Mouse (Mus musculus): Measurements from ENCODE around the gene Relb. TPM values are rescaled to one million over a fixed set of nuclear protein-coding genes. Genes with fewer than 3 reads are reported as not detected.

The Relb gene
- polyA plus RNA-seq, 1 experiment from 2014 or later, result 6.6 TPM

- H3K27ac ChIP-seq (replicated peaks), result no peak within 1 kb of the TSS
- H3K27me3 ChIP-seq, result peaks cover 61% of the 10 kb centered on the region
- peak within 1 kb of the TSS; percentile 52 for H3K9ac ChIP-seq
- peaks cover 27% of the 10 kb centered on the region for H3K4me1 ChIP-seq (replicated peaks)
- H3K4me2 ChIP-seq, result peak within 1 kb of the TSS; percentile 54
- H3K9me3 ChIP-seq, result no peaks in the 10 kb centered on the region
- WGBS, result under 1% methylated on average over 56 of the region's 56 CpGs
- peak within 1 kb of the TSS; percentile 29 for H3K4me3 ChIP-seq
- peaks cover 30% of the 10 kb centered on the region for H3K36me3 ChIP-seq
- no peak for ATAC-seq (ENCODE audit: low read depth)
Observed at GRCm38 (mm10) chr7:19577141-19577852, 51.9 kb downstream of the Relb start, which contains the start of the genes Zfp296 and Gemin7. TSS of gene Zfp296 (plus strand) at chr7:19577287. TSS of gene Gemin7 (minus strand) at chr7:19577595.

- no peaks in the 10 kb centered on the region for H3K9me3 ChIP-seq
- no peak overlapping the region for H3K4me2 ChIP-seq
- H3K4me1 ChIP-seq (replicated peaks), result peaks cover 38% of the 10 kb centered on the region
- H3K36me3 ChIP-seq, result peaks cover 16% of the 10 kb centered on the region
- no peak for ATAC-seq (ENCODE audit: low read depth)
- peaks cover 61% of the 10 kb centered on the region for H3K27me3 ChIP-seq
- H3K9ac ChIP-seq, result no peak overlapping the region
- no peak overlapping the region for H3K4me3 ChIP-seq
- no peak overlapping the region for H3K27ac ChIP-seq (replicated peaks)
- 57% methylated on average over 3 of the region's 3 CpGs for WGBS
Observed at GRCm38 (mm10) chr7:19575559-19575958, 53.7 kb downstream of the Relb start.

- H3K27ac ChIP-seq (replicated peaks), result peak overlapping the region; percentile 79; the same call in 1 of the 2 replicates
- WGBS, result 26% methylated on average over 16 of the region's 16 CpGs
- H3K27me3 ChIP-seq, result peaks cover 43% of the 10 kb centered on the region
- H3K4me1 ChIP-seq (replicated peaks), result peaks cover 38% of the 10 kb centered on the region
- H3K36me3 ChIP-seq, result peaks cover 17% of the 10 kb centered on the region
- peak overlapping the region; percentile 67 for H3K4me3 ChIP-seq
- peak overlapping the region; percentile 78 for H3K4me2 ChIP-seq
- peak; percentile 37; the same call in 1 of the 2 replicates for ATAC-seq (ENCODE audit: low read depth)
- peak overlapping the region; percentile 84 for H3K9ac ChIP-seq
- H3K9me3 ChIP-seq, result no peaks in the 10 kb centered on the region
Observed at GRCm38 (mm10) chr7:19573776-19574140, 55.5 kb downstream of the Relb start.

GRCm38 (mm10) chr7:19572926-19573775 is 56.1 kb downstream of the Relb start:
- Histone ChIP-seq H3K27ac (replicated peaks) (peak overlapping the region; percentile 79), H3K4me1 (replicated peaks) (peaks cover 38% of the 10 kb centered on the region), H3K9me3 (no peaks in the 10 kb centered on the region), H3K4me2 (peak overlapping the region; percentile 78), H3K27me3 (peaks cover 37% of the 10 kb centered on the region), H3K9ac (peak overlapping the region; percentile 84), H3K4me3 (peak overlapping the region; percentile 67), H3K36me3 (peaks cover 22% of the 10 kb centered on the region)
- WGBS, result under 1% methylated on average over 52 of the region's 53 CpGs
- peak; percentile 82 for ATAC-seq (ENCODE audit: low read depth)

- H3K27ac ChIP-seq (replicated peaks), result no peak overlapping the region
- no peak overlapping the region for H3K4me2 ChIP-seq
- no peak overlapping the region for H3K9ac ChIP-seq
- peaks cover 39% of the 10 kb centered on the region for H3K36me3 ChIP-seq
- H3K4me3 ChIP-seq, result no peak overlapping the region
- no peaks in the 10 kb centered on the region for H3K9me3 ChIP-seq
- peaks cover 2% of the 10 kb centered on the region for H3K27me3 ChIP-seq
- no peak for ATAC-seq (ENCODE audit: low read depth)
- peaks cover 26% of the 10 kb centered on the region for H3K4me1 ChIP-seq (replicated peaks)
- WGBS, result 85% methylated on average over 3 of the region's 3 CpGs
Observed at GRCm38 (mm10) chr7:19569647-19570046, 59.6 kb downstream of the Relb start.

GRCm38 (mm10) chr7:19567426-19567825 is 61.8 kb downstream of the Relb start:
- ATAC-seq (ENCODE audit: low read depth), result no peak
- Histone ChIP-seq H3K9ac (no peak overlapping the region), H3K27me3 (no peaks in the 10 kb centered on the region), H3K36me3 (peaks cover 46% of the 10 kb centered on the region), H3K4me3 (no peak overlapping the region), H3K4me1 (replicated peaks) (peaks cover 24% of the 10 kb centered on the region), H3K9me3 (no peaks in the 10 kb centered on the region), H3K4me2 (no peak overlapping the region), H3K27ac (replicated peaks) (no peak overlapping the region)
- 96% methylated on average over 8 of the region's 8 CpGs for WGBS

- no peak for ATAC-seq (ENCODE audit: low read depth)
- Histone ChIP-seq H3K4me3 (no peak overlapping the region), H3K4me1 (replicated peaks) (peaks cover 18% of the 10 kb centered on the region), H3K36me3 (peaks cover 42% of the 10 kb centered on the region), H3K4me2 (no peak overlapping the region), H3K27ac (replicated peaks) (no peak overlapping the region), H3K9me3 (no peaks in the 10 kb centered on the region), H3K9ac (no peak overlapping the region), H3K27me3 (no peaks in the 10 kb centered on the region)
- WGBS, result 90% methylated on average over 2 of the region's 2 CpGs
Observed at GRCm38 (mm10) chr7:19565803-19566202, 63.4 kb downstream of the Relb start.

- H3K27me3 ChIP-seq, result no peaks in the 10 kb centered on the region
- H3K4me1 ChIP-seq (replicated peaks), result peaks cover 32% of the 10 kb centered on the region
- no peak overlapping the region for H3K9ac ChIP-seq
- no peak overlapping the region for H3K4me3 ChIP-seq
- H3K4me2 ChIP-seq, result no peak overlapping the region
- peaks cover 36% of the 10 kb centered on the region for H3K36me3 ChIP-seq
- no peaks in the 10 kb centered on the region for H3K9me3 ChIP-seq
- no peak overlapping the region for H3K27ac ChIP-seq (replicated peaks)
- ATAC-seq (ENCODE audit: low read depth), result no peak
- 92% methylated on average over 4 of the region's 4 CpGs for WGBS
Observed at GRCm38 (mm10) chr7:19564455-19564854, 64.8 kb downstream of the Relb start.

- H3K9ac ChIP-seq, result no peak overlapping the region
- no peaks in the 10 kb centered on the region for H3K27me3 ChIP-seq
- no peak overlapping the region for H3K4me3 ChIP-seq
- H3K27ac ChIP-seq (replicated peaks), result no peak overlapping the region
- H3K4me2 ChIP-seq, result peak overlapping the region; percentile 100; the same call in 1 of the 2 replicates
- H3K9me3 ChIP-seq, result no peaks in the 10 kb centered on the region
- ATAC-seq (ENCODE audit: low read depth), result no peak
- 94% methylated on average over 3 of the region's 3 CpGs for WGBS
- peaks cover 38% of the 10 kb centered on the region for H3K4me1 ChIP-seq (replicated peaks)
- peaks cover 30% of the 10 kb centered on the region for H3K36me3 ChIP-seq
Observed at GRCm38 (mm10) chr7:19563884-19564283, 65.4 kb downstream of the Relb start.

- peak within 1 kb of the TSS; percentile 100 for H3K4me2 ChIP-seq
- H3K36me3 ChIP-seq, result peaks cover 24% of the 10 kb centered on the region
- no peaks in the 10 kb centered on the region for H3K27me3 ChIP-seq
- peak within 1 kb of the TSS; percentile 82 for H3K4me3 ChIP-seq
- H3K27ac ChIP-seq (replicated peaks), result peak within 1 kb of the TSS; percentile 90
- 3% methylated on average over 19 of the region's 19 CpGs for WGBS
- H3K4me1 ChIP-seq (replicated peaks), result peaks cover 48% of the 10 kb centered on the region
- peak within 1 kb of the TSS; percentile 90 for H3K9ac ChIP-seq
- H3K9me3 ChIP-seq, result no peaks in the 10 kb centered on the region
- peak; percentile 45 for ATAC-seq (ENCODE audit: low read depth)
Observed at GRCm38 (mm10) chr7:19562643-19563410, 66.4 kb downstream of the Relb start, which contains the start of gene Ppp1r37. TSS of gene Ppp1r37 (minus strand) at chr7:19563076.

- Histone ChIP-seq H3K4me2 (peak overlapping the region; percentile 100), H3K27me3 (no peaks in the 10 kb centered on the region), H3K4me3 (peak overlapping the region; percentile 82), H3K4me1 (replicated peaks) (peaks cover 56% of the 10 kb centered on the region), H3K9me3 (no peaks in the 10 kb centered on the region), H3K36me3 (peaks cover 19% of the 10 kb centered on the region), H3K9ac (peak overlapping the region; percentile 90), H3K27ac (replicated peaks) (peak overlapping the region; percentile 90)
- under 1% methylated on average over 102 of the region's 102 CpGs for WGBS
- ATAC-seq (ENCODE audit: low read depth), result peak; percentile 87
Observed at GRCm38 (mm10) chr7:19561765-19562642, 67.2 kb downstream of the Relb start.
